Mouse (Mus musculus): Measurements from ENCODE around the gene S100a3.

The S100a3 gene

GRCm38 (mm10) chr3:90555954-90556353 lies 4.4 kb upstream of the S100a3 start:
- peak in 1 of 2 experiments; percentile 65 for DNase-seq (ENCODE audit: low spot score in 2 of 2)

GRCm38 (mm10) chr3:90574691-90575090 lies 14.3 kb downstream of the S100a3 start:
- DNase-seq (ENCODE audit: low spot score in 2 of 2), result no peak

GRCm38 (mm10) chr3:90575320-90575719 lies 14.9 kb downstream of the S100a3 start:
- DNase-seq (ENCODE audit: low spot score in 2 of 2), result no peak

GRCm38 (mm10) chr3:90576351-90577001 lies 16.1 kb downstream of the S100a3 start:
- no peak for DNase-seq (ENCODE audit: low spot score in 2 of 2)

- DNase-seq (ENCODE audit: low spot score in 2 of 2), result no peak
Observed at GRCm38 (mm10) chr3:90579433-90579832, 19.1 kb downstream of the S100a3 start.

- no peak for DNase-seq (ENCODE audit: low spot score in 2 of 2)
Observed at GRCm38 (mm10) chr3:90581141-90581540, 20.8 kb downstream of the S100a3 start.

GRCm38 (mm10) chr3:90582156-90582555 lies 21.8 kb downstream of the S100a3 start:
- DNase-seq (ENCODE audit: low spot score in 2 of 2), result no peak

DNA sequence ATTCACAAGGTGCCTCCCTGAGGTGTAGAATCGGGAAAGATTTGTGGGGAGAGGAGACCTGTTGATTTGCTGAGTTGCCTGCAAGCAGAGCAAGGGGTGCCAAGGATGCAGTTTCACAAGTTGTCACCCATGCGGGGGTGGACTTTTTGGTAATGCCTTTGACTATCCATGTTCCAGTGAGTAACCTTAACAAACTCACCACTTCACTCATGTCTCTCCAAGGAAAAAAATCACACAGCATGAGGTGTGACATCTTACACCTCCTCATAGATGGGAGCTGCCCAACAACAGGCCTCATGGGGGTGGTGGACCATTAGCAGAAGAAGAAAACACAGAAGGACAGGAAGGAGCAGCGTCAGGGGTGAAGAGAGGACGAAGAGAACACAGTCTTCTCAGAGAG lies 22.2 kb downstream of the S100a3 start:
- DNase-seq (ENCODE audit: low spot score in 2 of 2), result no peak

GRCm38 (mm10) chr3:90583893-90584292 lies 23.5 kb downstream of the S100a3 start:
- no peak for DNase-seq (ENCODE audit: low spot score in 2 of 2)

GRCm38 (mm10) chr3:90585595-90585994 lies 25.2 kb downstream of the S100a3 start:
- peak; percentile 72 to 79 for DNase-seq (ENCODE audit: low spot score in 2 of 2)

- no peak for DNase-seq (ENCODE audit: low spot score in 2 of 2)
Observed at GRCm38 (mm10) chr3:90586016-90586643, 25.8 kb downstream of the S100a3 start.

DNA sequence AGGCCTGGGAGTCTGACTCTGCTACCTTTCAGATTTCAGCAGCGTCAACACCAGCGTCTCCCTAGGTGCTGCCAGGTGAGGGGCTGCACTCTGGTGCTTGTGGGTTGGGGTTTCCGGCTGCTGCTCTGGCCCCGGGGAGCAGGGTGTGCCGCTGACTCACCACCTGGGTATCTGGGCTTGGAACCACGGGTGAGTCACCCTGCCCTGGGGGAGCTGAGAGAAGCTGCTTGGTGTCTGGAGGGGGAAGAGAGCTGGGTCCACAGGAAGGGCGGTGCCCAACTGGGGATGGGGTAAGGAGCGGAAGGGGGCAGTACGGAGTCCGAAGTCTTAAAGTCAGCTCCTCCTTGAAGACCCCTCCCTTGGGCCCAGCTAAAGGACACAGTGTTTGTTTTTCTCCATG lies 26.5 kb downstream of the S100a3 start:
- DNase-seq (ENCODE audit: low spot score in 2 of 2), result peak in 1 of 2 experiments; percentile 37

- DNase-seq (ENCODE audit: low spot score in 2 of 2), result peak; percentile 56 to 67
Observed at GRCm38 (mm10) chr3:90587361-90588101, 27.2 kb downstream of the S100a3 start.

- no peak for DNase-seq (ENCODE audit: low spot score in 2 of 2)
Observed at GRCm38 (mm10) chr3:90589390-90589789, 29.0 kb downstream of the S100a3 start.

DNA sequence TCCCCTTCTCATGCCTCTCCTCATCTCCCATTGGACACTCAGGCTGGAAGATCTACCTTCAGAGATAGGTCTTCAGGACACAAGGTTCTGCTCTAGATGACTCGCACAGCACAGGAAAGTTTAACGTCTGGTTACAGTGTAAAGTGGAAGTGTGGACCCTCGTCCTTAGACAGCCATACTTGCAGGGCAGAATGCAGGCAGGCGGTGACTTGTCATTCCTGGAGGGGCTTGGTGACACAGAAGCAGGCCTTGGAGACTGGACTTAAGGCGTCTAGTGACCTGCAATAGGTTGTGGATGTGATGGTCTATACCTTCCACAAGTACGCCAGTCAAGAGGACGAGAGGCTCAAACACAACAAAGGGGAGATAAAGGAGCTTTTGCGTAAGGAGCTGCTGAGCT lies 29.6 kb downstream of the S100a3 start, which contains the start of gene S100a2:
TSS of gene S100a2 (plus strand) at position 301 of the 400 bp plus-strand sequence.
- no peak for DNase-seq (ENCODE audit: low spot score in 2 of 2)

- DNase-seq (ENCODE audit: low spot score in 2 of 2), result no peak
Observed at GRCm38 (mm10) chr3:90594466-90594865, 34.1 kb downstream of the S100a3 start.

- no peak for DNase-seq (ENCODE audit: low spot score in 2 of 2)
Observed at GRCm38 (mm10) chr3:90595556-90595955, 35.2 kb downstream of the S100a3 start.

DNA sequence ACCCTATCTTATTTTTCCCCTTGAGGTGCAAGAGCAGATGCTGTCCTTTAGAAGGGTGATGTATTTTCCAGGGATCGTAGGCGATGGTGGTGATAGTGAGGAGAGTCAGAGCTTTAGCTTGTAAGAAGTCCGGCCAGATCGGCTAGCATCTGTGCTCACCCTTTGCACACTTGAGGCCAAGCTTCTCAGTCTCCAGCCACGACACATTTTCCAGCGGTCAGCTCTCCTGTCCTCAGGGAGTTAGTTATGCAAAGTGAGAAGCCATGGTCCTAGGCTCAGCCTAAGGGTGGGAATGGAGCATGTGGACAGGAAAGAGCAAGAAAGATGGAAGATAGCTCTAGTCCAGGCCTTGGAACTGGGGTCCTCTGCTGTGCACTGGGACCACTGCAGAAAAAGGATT lies 36.4 kb downstream of the S100a3 start:
- no peak for DNase-seq (ENCODE audit: low spot score in 2 of 2)

DNA sequence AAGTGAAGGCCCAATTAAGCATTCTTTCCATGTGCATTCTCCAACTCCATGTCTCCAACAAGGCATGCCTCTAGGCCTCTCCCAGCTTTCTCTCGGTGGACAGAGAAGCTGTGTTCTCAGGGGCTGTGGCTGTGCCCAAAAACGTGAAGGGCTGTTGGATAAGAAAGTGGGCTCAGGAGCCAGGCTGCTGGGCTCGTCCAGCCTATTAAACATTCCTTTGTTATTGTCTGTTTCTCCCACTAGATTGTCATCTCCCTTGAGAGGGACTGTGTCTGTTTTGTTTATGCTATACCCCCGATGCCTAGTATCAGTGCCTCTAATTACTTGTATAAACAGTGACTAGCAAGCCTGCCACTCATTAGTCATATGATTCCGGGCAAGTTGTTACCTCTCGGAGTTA lies 37.4 kb downstream of the S100a3 start:
- DNase-seq (ENCODE audit: low spot score in 2 of 2), result no peak

- no peak for DNase-seq (ENCODE audit: low spot score in 2 of 2)
Observed at GRCm38 (mm10) chr3:90598212-90598611, 37.8 kb downstream of the S100a3 start.

DNA sequence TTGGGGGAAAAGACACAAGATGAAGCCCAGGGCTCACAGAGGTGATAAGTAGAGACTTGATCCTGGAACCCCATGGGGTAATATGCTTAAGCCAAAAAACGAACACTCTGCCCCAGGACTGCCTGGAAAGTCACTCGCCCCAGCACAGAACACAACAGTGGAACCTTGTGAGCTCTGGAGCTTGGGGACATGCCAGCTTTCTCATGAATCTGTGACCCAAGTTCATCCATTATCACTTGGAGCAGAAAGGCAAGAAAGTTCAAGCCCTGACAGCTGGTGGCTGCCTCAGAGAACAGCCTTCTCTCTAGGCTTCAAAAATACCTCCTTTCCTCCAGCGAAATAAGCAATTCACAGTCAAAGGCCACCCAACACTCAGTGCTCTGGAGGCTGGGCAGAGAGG lies 39.0 kb downstream of the S100a3 start:
- no peak for DNase-seq (ENCODE audit: low spot score in 2 of 2)

DNA sequence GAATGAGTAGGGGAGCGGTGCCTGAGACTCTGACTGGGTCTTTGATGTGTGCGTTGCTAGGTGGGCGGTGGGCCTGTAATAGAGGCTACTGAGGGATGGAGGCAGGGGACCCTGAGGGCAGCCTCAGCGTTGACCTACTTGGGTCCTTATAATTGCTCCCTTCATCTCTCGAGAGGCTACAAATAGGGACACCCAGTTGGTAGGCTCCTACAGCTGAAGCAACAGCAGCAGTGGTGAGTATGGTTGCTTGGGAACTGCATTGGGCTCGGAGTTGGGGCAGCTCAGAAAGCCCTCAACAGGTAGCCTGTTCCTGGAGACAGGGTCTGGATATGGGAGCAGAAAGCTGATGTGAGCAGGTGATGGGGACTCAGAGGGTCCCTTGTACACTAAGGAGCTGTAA lies 39.7 kb downstream of the S100a3 start:
- no peak for DNase-seq (ENCODE audit: low spot score in 2 of 2)
